Mouse (Mus musculus) layer of hippocampus, adult 8-10 months (tissue): ENCODE data around the gene Chid1. TPM values are rescaled to one million over a fixed set of nuclear protein-coding genes. Genes with fewer than 3 reads are reported as not detected.
A peak's percentile ranks its signal among the peaks of the same experiment; 100 is the strongest.
"Not testable (repeated sequence)": the region's sequence is repeated elsewhere in the genome, so short reads cannot be mapped to it uniquely, and the experiment has no call there.

Experiments
- DNase-seq, 2 experiments: peaks; one replicate each; pipeline ENCODE4 v3.0.0; 2022; ENCODE audit warnings: low spot score in 2 of 2
- total RNA-seq, 4 experiments: library from RNA; stranded (reverse); gene quantifications; 2 replicates each; pipeline ENCODE4 v1.2.4; 2022

The Chid1 gene
- total RNA-seq, 4 experiments from 2014 or later = 74.8 to 80.6 (median 76.0) TPM

GRCm38 (mm10) chr7:141462333-141462821 lies 77.3 kb downstream of the Chid1 start:
- no peak for DNase-seq

- no peak for DNase-seq
Measured at GRCm38 (mm10) chr7:141461521-141462332, 77.9 kb downstream of the Chid1 start.

GRCm38 (mm10) chr7:141460391-141461113 lies 79.1 kb downstream of the Chid1 start, which contains the start of gene Cracr2b:
Gene Cracr2b, plus strand, starts transcription at chr7:141461094.
- DNase-seq = no peak

- no peak for DNase-seq
Measured at GRCm38 (mm10) chr7:141460001-141460390, 79.7 kb downstream of the Chid1 start.

- no peak for DNase-seq
Measured at GRCm38 (mm10) chr7:141459301-141459711, 80.4 kb downstream of the Chid1 start.

- no peak for DNase-seq
Measured at GRCm38 (mm10) chr7:141458661-141459060, 81.0 kb downstream of the Chid1 start.

GRCm38 (mm10) chr7:141457986-141458660 lies 81.5 kb downstream of the Chid1 start:
- no peak for DNase-seq

GRCm38 (mm10) chr7:141457236-141457635 lies 82.4 kb downstream of the Chid1 start:
- no peak for DNase-seq

GRCm38 (mm10) chr7:141456739-141457138 lies 82.9 kb downstream of the Chid1 start:
- DNase-seq = no peak

- DNase-seq = no peak
Measured at GRCm38 (mm10) chr7:141455610-141456314, 83.9 kb downstream of the Chid1 start.

GRCm38 (mm10) chr7:141454967-141455551 lies 84.6 kb downstream of the Chid1 start, which contains the start of gene Pnpla2:
Gene Pnpla2, plus strand, starts transcription at chr7:141455198.
- peak; percentile 79 to 82 for DNase-seq

- no peak for DNase-seq
Measured at GRCm38 (mm10) chr7:141453636-141454035, 86.0 kb downstream of the Chid1 start.

- no peak for DNase-seq
Measured at GRCm38 (mm10) chr7:141451928-141452327, 87.7 kb downstream of the Chid1 start.

- DNase-seq = peak; percentile 92 to 95
Measured at GRCm38 (mm10) chr7:141447110-141447991, 92.3 kb downstream of the Chid1 start, which contains the start of gene Rplp2. Gene Rplp2, plus strand, starts transcription at chr7:141447370.

GRCm38 (mm10) chr7:141446374-141446773 lies 93.3 kb downstream of the Chid1 start:
- DNase-seq = not testable (repeated sequence)

- DNase-seq = no peak
Measured at GRCm38 (mm10) chr7:141443828-141444237, 95.8 kb downstream of the Chid1 start, which contains the start of gene Pidd1. Gene Pidd1, minus strand, starts transcription at chr7:141444025.
